Mouse (Mus musculus) cerebellum, adult 9-10 months (tissue): ENCODE measurements around the gene Trarg1.
"Not testable (repeated sequence)": the region's sequence is repeated elsewhere in the genome, so short reads cannot be mapped to it uniquely, and the experiment has no call there.

ENCODE experiments used
- DNase-seq: peaks from one replicate; pipeline ENCODE4 v3.0.0; 2022

The Trarg1 gene

DNA sequence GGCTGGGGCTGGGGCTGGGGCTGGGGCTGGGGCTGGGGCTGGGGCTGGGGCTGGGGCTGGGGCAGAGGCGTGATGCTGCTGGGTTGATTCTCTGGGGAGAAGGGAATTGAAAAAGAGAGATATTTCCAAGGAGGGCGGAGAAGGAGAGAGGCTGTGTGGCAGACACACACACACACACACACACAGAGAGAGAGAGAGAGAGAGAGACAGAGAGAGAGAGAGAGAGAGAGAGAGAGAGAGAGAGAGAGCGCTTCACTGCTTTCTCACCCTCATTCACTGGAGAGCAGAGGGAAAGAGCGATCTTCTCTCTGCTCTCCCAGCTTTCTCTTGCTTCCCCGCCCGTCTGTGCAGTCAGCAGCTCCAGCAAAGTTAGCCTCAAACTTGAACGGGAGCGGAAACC, at the start of gene Trarg1:
TSS of gene Trarg1 (plus strand) at position 301 of the 400 bp plus-strand sequence.
- DNase-seq = not testable (repeated sequence)

DNA sequence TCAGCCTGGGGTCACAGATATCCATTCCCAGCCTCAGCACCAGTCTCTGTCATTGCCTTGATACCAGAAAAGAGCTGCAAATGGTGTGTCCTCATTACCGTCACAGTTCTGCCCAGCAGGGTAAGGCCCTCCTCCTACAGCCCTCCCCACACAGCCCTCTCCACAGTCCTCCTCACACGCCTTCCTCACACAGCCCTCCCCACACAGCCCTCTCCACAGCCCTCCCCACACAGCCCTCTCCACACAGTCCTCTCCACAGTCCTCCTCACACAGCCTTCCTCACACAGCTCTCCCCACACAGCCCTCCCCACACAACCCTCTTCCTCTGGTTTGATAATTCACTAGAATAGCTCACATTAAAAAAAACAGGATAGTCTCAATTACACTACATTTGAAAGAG, 49.6 kb upstream of the Trarg1 start:
- no peak for DNase-seq

DNA sequence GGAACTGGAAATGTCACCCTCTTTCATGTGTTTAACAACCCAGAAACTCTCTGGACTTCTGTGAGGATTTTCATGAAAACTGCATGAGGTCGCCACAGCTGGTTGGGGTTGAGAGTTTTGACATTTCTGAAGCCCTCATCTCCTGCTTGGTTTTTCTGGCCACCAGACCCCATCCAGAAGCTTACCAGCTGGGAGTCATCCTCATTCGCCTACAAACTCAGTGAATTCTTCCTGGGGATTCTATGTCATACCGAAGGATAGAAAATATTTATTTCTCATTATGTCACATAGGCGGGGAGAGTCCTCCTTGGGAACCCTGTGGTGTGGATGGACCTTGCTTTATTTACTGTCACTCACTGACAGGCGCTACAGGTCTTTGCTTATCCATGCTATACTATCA, 49.1 kb upstream of the Trarg1 start:
- no peak for DNase-seq

DNA sequence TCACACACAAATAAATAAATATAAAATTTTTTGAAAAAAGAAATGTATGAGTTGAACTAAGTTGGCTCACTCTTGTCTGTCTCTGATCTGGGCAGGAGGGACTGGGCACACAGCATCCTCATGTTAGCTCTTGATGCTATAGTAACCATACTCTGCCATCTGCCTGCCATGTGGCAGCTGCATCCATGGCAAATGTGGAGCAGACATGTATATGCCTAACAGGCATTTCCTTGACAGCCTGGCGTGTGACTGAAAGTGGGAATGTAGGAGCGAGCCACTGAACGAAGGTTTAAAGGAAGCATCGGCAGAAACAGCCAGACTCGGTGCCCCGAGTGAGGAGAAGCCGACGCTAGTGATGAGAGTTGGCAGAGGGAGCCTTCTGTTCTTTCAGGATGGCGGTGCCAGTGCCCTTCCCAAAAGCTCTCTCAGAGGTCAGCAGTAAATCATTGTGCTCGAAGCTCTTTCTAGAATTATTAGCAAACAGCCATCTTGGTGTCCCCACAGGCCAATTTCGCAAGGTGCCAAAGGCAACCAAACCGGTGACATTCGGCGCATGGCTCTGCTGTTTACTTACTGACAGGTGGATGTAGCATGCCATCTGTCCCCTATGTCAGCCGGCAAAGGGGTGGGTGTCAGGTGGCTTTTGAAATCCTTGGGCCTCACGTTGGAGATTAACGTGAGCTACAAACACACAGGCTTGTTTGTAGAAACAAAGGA, 40.2 kb upstream of the Trarg1 start:
- peak; percentile 74 for DNase-seq

DNA sequence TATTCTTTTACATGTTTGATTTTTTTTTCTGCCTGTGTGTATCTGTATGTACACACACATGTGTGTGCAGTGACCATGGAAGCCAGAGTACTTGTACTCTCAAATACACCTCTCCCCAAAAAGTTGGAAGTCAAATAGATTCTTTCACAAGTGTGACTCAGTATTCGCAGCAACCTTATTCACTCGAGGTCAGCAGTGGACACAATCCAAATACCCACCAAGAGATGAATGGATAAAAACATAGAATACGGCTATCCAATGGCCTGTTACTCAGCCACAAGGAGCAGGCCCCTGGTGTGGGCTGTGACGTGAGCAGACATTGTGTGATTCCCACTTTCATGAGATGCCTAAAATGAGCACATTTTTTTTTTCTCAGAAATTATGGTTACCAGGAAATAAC, 39.4 kb upstream of the Trarg1 start:
- DNase-seq = no peak

DNA sequence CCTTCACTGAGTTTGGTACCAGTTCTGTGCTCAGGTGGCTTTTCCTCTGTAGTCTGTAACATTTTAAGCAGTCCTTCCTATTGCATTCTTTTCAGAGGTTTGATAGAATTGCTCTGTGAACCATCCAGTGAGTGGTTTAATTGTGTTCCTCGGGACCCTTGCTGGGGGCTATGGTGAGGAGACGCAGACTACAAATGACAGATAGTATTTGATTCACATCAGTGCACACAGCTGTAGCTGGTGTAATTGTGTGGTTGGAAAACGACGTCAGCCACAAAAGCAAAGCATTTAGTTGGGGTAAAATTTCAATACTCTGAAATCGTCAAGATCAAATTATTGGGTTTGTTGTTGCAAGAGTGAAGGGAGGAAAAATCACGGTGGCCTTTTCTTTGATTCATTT, 35.4 kb upstream of the Trarg1 start:
- no peak for DNase-seq

DNA sequence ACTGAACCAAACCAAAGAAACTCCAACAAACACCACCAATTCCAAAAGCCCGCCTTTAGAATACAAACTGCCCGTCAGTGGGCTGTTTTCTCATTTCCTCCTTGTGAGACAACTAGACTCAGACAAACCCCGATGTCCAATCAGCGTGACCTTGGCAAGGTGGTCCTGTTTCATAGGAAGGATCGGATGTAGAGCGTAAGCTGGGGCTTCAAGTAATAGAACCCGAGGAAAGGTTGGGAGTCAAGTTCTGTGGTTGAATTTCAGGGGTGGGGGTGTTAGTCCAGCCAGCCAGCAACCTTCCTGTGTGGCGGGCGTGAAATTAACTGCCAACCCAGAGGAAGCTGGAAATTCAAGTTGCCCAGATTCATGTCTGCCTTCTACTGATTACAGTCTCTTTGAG, 34.6 kb upstream of the Trarg1 start:
- no peak for DNase-seq

DNA sequence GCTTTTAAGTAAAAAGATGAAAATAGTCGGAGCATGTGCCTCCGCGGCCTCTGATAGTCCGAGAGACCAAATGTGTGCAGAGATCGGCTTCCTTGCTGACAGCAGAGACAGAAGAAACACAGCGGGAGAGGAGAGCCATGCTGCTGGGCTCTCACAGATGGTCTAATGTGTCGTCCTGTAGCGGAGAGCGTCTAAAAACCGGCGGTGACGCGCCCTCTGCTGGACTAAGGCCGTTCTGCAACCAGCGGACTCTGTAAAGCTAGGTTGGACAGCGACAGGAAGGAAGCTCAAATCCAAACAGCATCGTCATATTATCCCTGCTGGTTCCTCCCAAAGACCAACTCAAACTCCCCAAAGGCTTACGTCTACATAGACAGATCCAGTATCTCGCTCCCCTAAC, 33.7 kb upstream of the Trarg1 start:
- peak; percentile 97 for DNase-seq

DNA sequence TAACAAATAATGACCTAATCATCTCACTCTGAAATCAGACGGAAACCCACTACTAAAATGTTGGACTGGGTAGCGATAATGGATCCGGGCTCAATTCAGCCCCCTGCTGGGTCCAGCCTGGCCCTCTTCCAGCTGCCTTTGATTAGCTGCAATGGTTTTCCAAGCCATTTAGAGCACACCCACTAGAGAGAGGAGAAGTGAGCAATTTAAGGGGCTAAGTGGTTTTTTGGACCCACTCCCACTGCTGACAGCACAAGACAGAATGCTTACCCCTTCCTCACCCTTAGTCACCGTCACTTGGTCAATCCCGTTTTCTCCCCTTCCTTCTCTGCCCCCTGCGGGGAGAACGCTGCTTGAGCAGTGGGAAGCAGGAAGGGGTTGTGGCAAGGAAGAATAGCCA, 32.5 kb upstream of the Trarg1 start:
- DNase-seq = peak; percentile 52

DNA sequence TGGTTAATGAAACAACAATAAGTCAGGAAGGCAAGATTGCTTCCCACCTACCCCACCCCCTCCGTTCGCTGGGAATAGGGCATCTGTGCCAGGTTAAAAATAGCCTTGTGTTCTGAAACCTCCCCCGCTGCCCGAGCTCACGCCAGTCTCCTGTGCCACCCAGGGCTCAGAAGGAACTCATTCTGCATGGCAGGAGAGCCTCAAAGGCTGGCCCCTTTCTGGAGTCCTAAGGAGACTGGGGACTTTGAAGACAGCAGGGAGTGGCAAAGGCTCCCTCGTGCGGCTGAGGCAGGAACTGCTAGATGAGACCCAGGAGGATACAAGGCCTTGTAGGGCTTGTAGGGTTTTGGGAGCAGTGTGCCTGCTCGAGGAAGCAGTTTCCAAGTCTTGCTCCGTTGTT, 32.1 kb upstream of the Trarg1 start:
- DNase-seq = peak; percentile 82

DNA sequence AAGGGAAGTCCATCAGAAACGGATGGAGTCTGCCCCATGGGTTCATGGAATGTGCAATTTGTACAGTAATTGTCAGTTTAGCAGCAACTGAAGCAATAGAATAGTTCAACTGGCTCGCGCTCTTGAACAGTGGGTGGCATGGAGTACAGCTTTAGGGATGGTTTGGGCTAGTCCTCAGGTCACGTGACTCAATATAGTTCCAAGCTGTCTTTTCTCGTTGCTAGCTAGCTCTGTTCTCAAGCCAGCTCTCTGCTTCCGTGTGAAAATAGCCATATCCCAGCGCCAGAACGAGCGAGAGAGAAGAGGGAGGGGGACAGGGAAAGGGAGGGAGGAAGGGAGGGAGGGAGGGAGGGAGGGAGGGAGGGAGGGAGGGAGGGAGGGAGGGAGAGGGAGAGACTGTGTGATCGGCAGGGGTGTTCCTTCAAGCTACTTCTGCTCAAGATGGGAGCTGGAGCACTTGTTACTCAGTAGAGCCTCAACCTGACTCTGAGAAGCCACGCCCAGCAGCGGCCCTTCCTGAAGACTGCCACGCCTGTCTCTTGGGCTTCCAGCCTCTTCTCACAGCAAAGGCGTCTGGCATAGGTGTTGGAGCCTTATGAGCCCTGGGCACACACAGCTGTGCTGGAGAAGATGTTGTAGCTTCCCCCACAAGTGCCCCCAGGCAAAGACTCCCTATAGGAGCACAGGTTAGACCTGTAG, 28.6 kb upstream of the Trarg1 start:
- no peak for DNase-seq

DNA sequence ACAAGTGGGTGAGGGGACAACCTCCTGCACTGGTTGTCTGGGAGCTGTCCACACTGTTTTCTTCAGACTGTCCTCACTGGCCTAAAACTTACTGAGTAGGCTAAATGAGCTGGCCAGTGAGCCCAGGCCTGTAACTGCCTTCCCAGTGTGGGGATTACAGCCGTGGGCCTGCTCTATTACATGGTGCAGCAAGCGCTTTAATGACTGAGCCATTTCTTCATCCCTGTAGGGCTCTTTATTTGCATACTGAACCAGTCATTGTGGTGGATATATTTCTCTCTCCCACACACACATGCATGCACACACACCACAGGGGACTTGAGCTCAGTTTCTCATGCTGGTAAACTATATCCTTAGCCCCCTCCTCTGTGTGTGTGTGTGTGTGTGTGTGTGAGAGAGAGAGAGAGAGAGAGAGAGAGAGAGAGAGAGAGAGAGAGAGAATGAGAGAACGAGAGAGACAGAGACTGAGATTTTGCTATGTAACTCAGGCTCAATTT, 26.7 kb upstream of the Trarg1 start:
- no peak for DNase-seq

DNA sequence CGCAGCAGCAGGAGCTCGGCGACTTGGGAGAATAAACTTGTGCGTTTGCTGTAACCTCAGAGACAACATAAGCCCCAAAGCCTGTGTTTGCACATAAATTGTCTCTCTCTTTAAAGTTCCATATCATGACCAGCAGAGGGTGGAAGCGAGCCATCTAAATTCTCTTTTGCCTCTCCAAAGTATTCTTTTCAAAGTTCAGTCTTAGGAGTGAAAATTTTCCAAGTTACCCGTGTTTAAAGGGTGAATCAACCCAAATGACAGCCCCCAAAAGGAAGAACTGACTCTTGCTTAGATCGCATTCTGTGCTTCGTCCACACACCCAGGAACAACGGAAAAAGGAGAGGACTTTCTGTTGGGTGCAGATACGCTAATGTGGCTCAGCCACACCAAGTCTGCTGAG, 24.5 kb upstream of the Trarg1 start:
- no peak for DNase-seq

DNA sequence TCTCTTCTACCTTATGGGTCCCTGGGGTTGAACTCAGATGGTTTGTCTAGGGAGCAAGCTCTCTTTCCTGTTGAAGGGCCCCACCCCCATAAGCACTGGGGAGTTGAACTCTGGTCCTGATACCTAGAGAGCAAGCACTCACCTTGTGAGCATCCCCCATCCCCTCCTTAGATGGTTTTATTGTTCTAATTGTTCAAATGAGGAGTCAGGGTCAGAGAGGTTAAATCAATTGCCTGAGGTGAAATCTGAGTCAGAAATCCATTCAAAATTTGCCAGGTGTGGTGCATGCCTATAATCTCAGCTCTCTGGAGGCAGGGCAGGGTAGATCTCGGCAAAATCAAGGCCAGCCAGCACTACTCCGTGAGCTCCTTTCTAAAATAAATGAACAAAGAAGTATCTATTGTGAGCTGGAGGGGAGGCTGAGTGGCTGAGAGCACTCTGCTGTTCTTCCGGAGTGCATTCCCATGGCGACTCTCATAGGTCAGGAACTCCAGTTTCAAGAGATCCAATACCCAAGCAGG, 22.1 kb upstream of the Trarg1 start:
- DNase-seq = no peak

DNA sequence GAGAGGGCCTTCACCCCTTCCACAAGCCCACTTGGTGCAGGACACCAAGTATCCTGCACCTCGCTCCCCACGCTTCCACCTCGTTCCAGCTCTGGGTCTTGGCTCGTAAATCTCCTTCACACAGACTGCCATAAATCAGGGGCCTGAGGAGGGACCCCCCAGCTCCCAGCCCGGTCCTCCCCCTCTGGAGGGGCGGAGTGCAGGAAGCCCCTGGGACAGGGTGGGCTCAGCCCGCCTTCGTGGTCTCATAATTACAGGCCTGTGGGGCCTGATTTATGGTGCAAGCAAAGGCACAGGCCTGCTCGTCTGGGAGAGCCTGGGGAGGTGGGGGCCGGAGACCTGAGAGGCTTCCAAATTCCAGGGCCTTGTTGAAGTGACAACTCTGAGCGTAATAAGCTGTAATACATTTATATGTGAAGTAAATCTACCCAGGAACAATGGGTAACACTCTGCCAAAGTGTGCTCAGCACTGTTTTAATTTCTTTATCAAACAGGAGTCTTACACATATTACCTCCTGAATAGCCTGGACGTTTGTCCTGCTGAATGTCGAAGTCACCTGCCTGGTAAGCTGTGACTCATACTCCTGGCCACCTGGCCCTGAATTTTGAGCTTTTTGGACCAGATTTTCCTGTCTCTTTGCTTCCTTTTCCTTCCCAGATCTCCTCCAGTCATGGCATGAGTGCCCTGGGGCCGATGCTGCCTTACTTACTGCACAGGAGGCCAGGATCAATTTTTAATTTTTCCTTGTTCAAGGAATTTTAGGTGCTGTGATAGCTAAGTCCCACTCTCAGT, 20.3 kb upstream of the Trarg1 start:
- DNase-seq = no peak

DNA sequence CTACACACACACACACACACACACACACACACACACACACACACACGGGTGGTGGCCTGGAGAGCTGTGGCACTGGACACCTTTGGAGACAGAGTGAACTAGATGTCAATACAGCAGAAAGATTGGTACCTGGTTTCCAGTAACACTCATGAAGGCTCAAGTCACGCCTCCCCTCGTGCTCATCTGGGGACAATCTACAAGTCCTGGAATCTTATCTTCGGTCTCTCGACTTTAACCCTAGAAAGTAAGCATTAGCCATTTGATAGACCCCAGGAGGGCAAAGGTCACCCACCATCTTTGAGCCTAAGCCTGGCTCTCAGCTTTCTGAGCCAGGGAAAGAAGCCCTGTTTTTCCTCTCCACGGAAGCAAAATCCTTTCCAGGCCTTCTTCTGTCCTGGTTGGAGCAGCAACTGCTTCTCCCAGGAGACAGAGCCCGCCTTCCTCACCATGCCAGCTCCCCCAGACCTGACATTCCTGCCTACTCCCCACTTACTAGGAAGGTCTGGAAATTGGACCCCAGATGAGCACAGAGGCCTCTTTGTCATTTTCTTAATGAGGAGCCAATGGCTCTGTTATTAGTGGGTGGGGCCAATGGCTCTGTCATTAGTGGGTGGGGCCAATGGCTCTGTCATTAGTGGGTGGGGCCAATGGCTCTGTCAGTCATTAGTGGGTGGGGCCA, 17.7 kb upstream of the Trarg1 start:
- no peak for DNase-seq

DNA sequence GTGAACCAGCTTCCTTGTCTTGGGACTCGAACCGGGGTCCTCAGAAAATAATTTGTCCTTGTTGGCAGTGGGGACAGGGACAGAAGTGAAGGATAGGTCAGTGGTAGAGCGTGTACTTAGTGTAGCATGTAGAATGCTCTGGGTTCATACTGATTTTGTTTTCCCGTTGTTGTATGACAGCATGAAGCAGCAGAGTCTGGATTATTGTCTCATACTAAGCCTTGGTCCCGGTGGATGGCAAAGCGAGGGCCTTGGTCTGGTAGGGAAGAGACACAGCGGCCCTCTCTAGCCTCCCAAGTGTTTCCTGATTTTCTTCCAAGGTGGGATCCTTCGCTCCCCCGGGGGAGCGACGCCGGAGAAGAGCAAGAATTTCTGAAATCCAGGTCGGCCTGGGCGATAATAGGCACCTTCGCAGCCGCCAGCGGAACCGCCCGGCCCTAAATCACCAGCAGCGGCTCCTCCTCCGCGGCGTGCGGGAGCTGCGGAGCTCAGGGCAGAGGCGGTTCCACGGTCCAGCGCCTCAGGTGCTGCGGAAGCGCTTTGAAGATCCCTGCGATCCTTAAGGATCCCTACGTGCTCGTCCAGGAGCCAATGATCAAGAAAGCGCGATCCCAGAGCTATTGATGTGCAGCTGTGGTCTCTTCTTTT, 13.5 kb upstream of the Trarg1 start:
- no peak for DNase-seq

DNA sequence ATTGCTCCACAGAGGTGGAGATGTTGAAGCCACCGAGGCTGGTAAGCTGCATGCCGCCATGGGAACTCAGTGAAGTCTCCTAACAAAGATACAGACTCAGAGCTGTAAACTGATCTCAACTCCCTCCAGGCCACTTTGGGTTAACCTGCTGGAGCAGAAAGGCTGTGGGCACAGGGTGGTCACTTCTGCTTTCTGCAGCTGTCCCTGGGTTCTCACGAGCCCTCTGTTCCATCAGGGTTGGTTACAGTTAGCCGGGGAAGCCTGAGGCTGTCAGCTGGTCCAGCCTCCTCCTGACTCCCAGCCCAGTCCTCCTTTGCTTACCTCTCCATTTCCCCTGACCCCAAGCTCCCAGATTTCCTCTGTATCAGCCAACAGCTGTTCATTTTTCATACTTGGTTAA, 11.8 kb upstream of the Trarg1 start:
- peak; percentile 5 for DNase-seq

DNA sequence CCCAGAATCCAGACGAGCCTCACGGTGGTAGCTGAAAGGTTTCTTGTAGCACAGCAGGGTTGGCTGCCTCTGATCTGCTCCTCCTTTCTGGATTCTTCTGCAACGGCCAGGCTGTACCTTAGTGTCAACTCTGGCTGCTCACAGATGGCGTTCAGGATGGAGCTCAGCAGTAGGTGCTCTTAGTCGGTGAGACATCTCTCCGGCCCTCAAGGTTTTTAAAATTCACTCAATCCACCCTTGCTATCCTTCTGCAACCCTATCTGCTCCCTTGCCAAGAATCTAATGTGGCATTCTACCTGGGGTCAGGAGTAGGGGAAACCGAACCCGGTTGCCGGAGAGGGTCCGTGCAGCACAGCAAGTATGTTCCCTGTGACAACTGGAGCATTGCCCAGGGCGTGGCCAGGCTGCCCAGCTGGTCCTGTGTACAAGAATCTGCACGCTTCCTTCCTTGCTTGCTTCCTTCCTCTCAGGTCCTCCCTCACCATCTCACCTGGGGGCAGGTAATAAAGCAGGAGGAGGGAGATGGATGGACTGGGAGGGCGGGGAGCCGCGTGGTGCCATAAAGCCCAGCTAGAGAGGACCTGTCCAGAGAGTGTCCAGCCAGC, 7.6 kb upstream of the Trarg1 start, which contains the start of gene Bhlha9:
TSS of gene Bhlha9 (plus strand) at position 600 of the 605 bp plus-strand sequence.
- peak; percentile 80 for DNase-seq

DNA sequence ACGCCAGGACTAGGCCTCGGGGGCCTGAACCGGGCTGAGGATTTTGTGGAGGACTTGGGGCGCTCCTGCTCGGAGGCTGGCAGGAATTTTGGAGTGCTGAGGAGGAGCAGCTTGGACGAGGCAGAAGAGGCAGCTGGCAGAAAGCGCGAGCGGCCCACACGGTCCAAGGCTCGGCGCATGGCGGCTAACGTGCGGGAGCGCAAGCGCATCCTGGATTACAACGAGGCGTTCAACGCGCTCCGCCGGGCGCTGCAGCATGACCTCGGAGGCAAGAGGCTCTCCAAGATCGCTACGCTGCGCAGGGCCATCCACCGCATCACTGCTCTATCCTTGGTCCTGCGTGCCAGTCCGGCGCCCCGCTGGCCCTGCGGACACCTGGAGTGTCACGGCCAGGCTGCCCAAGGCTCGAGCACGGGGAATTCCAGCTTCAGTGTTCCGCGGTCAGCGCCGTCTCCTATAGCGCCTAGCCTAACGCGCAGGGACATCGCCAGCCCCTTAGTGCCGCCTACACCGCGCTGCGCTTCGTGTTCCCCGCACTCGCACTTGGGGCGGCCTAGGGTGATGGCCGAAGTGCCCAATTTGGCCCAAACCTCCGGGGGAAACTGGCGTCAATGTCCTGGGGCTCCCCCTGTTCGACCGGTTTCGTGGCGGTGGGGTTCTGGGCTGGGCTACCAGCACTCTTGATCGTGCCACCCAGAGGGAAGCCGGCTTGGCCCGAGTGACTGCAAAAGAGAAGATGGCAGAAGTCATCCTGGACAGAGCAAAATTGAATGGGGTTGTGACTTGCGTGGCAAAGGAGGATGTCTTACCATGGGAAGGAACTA, 6.8 kb upstream of the Trarg1 start:
- no peak for DNase-seq

DNA sequence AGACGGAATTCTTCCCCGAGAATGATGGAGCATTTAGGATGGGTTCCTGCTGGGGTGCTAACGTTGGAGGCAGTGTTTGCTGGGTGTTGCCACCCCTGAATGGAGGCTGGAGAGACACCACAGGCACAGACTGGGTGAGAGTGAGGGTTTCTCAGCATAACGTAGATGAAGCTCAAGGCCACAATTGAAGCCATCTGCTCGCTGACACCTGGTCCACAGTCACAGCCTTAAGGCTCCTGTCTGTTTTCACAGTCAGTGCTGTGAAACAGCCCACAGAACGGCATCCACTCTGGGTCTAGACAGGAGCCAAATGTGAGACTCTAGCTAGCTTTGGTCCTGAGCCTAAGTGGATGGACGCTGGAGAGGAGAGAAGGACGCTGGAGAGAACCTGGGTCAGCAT, 5.4 kb upstream of the Trarg1 start:
- DNase-seq = no peak
